Mouse (Mus musculus): ENCODE data around the gene Ier3.

- no peak; the same call in 1 of the 2 replicates for TF ChIP-seq POLR2A (IDR thresholded peaks at IDR 0.05; ENCODE audit: low read depth, low read length)
- no peak for TF ChIP-seq CTCF (IDR thresholded peaks at IDR 0.05; ENCODE audit: extremely low read depth, insufficient read length, insufficient replicate concordance, low read depth, low read length)
Observed at GRCm38 (mm10) chr17:35822964-35823937, 1.8 kb downstream of the Ier3 start, which contains the start of gene Flot1.
